Mouse (Mus musculus) MEL (cell line): Measurements from ENCODE around the gene Btla. TPM values are rescaled to one million over a fixed set of nuclear protein-coding genes. Genes with fewer than 3 reads are reported as not detected.

Experiments
- DNase-seq: peaks from one replicate; pipeline ENCODE4 v3.0.0; 2011; ENCODE audit warnings: low read depth, low spot score
- H3K27ac ChIP-seq: 2 replicates; pipeline ENCODE4 v1.5.1; 2012; ENCODE audit warnings: low read depth, mild to moderate bottlenecking, control low read depth, low read length, moderate library complexity; ENCODE audit not compliant: control insufficient read depth
- H3K27me3 ChIP-seq, 2 experiments: fragments of 150-350 bp in 1 of 2; sonication (generic) in 1 of 2; 2 replicates each; pipeline ENCODE4 v1.6.1; 2012; ENCODE audit warnings: low read length in 2 of 2, mild to moderate bottlenecking in 2 of 2, improper control_type of control experiment in 1 of 2, moderate library complexity in 1 of 2; ENCODE audit not compliant: insufficient read depth in 2 of 2, control insufficient read depth in 1 of 2
- H3K36me3 ChIP-seq, 2 experiments: 2 replicates each; pipeline ENCODE4 v1.6.1; 2012 to 2014; ENCODE audit warnings: low read length in 2 of 2, improper control_type of control experiment in 1 of 2, inconsistent platforms in 1 of 2, mild to moderate bottlenecking in 1 of 2; ENCODE audit not compliant: insufficient read depth in 2 of 2, control insufficient read depth in 1 of 2
- H3K4me1 ChIP-seq, 2 experiments: fragments of 150-350 bp in 1 of 2; sonication (generic) in 1 of 2; 2 replicates each; pipeline ENCODE4 v1.6.1; 2012; ENCODE audit warnings: low read length in 2 of 2, improper control_type of control experiment in 1 of 2, mild to moderate bottlenecking in 1 of 2; ENCODE audit not compliant: insufficient read depth in 2 of 2, control insufficient read depth in 1 of 2
- H3K4me3 ChIP-seq, 2 experiments: fragments of 150-350 bp in 1 of 2; sonication (generic) in 1 of 2; 2 replicates each; pipeline ENCODE4 v1.5.1; 2012; ENCODE audit warnings: low read depth in 2 of 2, low read length in 2 of 2, mild to moderate bottlenecking in 2 of 2, moderate library complexity in 2 of 2, control low read depth in 1 of 2, improper control_type of control experiment in 1 of 2; ENCODE audit not compliant: control insufficient read depth in 1 of 2, insufficient read depth in 1 of 2
- H3K79me2 ChIP-seq: 2 replicates; pipeline ENCODE4 v1.6.1; 2012; ENCODE audit warnings: mild to moderate bottlenecking, low read length, moderate library complexity; ENCODE audit not compliant: control insufficient read depth, poor library complexity, insufficient read depth
- H3K9ac ChIP-seq: 2 replicates; pipeline ENCODE4 v1.6.1; 2012; ENCODE audit warnings: low read depth, mild to moderate bottlenecking, control low read depth, low read length, moderate library complexity; ENCODE audit not compliant: control insufficient read depth, poor library complexity, severe bottlenecking
- H3K9me3 ChIP-seq: fragments of 150-350 bp; sonication (generic); replicated peaks from 2 replicates; pipeline ENCODE4 v1.6.1; 2012; ENCODE audit warnings: mild to moderate bottlenecking, low read length, improper control_type of control experiment, moderate library complexity; ENCODE audit not compliant: insufficient read depth
- ETS1 ChIP-seq: IDR thresholded peaks from 2 replicates; pipeline ENCODE4 v1.6.1; 2012; ENCODE audit warnings: low read depth, mild to moderate bottlenecking, inconsistent platforms, low read length, improper control_type of control experiment, moderate library complexity
- KAT2A ChIP-seq: conservative IDR thresholded peaks from 2 replicates; pipeline ENCODE4 v1.6.1; 2012; ENCODE audit warnings: low read depth, low read length, improper control_type of control experiment, inconsistent platforms
- MAFK ChIP-seq: IDR thresholded peaks from 2 replicates; pipeline ENCODE4 v1.6.1; 2011; ENCODE audit warnings: low read depth, mild to moderate bottlenecking, low read length, improper control_type of control experiment, borderline replicate concordance
- MAZ ChIP-seq: IDR thresholded peaks from 2 replicates; pipeline ENCODE4 v1.6.1; 2012; ENCODE audit warnings: low read depth, mild to moderate bottlenecking, inconsistent platforms, low read length, improper control_type of control experiment
- MEF2A ChIP-seq: IDR thresholded peaks from 2 replicates; pipeline ENCODE4 v1.6.1; 2014; ENCODE audit warnings: low read depth, mild to moderate bottlenecking, inconsistent platforms, low read length, improper control_type of control experiment; ENCODE audit not compliant: poor library complexity, insufficient replicate concordance, severe bottlenecking; ENCODE audit errors: extremely low read depth
- MYB ChIP-seq: IDR thresholded peaks from 2 replicates; pipeline ENCODE4 v1.6.1; 2011; ENCODE audit warnings: mild to moderate bottlenecking, low read depth, low read length, improper control_type of control experiment
- MYC ChIP-seq: IDR thresholded peaks from 2 replicates; pipeline ENCODE4 v1.6.1; 2011; ENCODE audit warnings: low read depth, mild to moderate bottlenecking, low read length, improper control_type of control experiment, moderate library complexity
- NELFE ChIP-seq: IDR thresholded peaks from 2 replicates; pipeline ENCODE4 v1.6.1; 2011; ENCODE audit warnings: low read depth, low read length, improper control_type of control experiment
- NRF1 ChIP-seq: IDR thresholded peaks from 2 replicates; pipeline ENCODE4 v1.6.1; 2014; ENCODE audit warnings: low read depth, mild to moderate bottlenecking, inconsistent platforms, low read length, improper control_type of control experiment, moderate library complexity; ENCODE audit not compliant: poor library complexity, insufficient read depth, severe bottlenecking
- POLR2AphosphoS2 ChIP-seq: IDR thresholded peaks from 2 replicates; pipeline ENCODE4 v1.6.1; 2011; ENCODE audit warnings: low read length, improper control_type of control experiment
- RAD21 ChIP-seq: IDR thresholded peaks from 2 replicates; pipeline ENCODE4 v1.6.1; 2011; ENCODE audit warnings: mild to moderate bottlenecking, low read depth, low read length, improper control_type of control experiment
- RCOR1 ChIP-seq: IDR thresholded peaks from 2 replicates; pipeline ENCODE4 v1.6.1; 2012; ENCODE audit warnings: low read depth, mild to moderate bottlenecking, inconsistent platforms, low read length, improper control_type of control experiment
- SIN3A ChIP-seq: IDR thresholded peaks from 2 replicates; pipeline ENCODE4 v1.6.1; 2012; ENCODE audit warnings: low read length, improper control_type of control experiment, inconsistent platforms
- TBP ChIP-seq: IDR thresholded peaks from 2 replicates; pipeline ENCODE4 v1.8.0; 2011; ENCODE audit warnings: low read depth, low read length, improper control_type of control experiment
- TCF12 ChIP-seq: IDR thresholded peaks from 2 replicates; pipeline ENCODE4 v1.6.1; 2014; ENCODE audit warnings: low read depth, mild to moderate bottlenecking, inconsistent platforms, low read length, improper control_type of control experiment, moderate library complexity
- UBTF ChIP-seq: IDR thresholded peaks from 2 replicates; pipeline ENCODE4 v1.6.1; 2012; ENCODE audit warnings: low read depth, mild to moderate bottlenecking, inconsistent platforms, low read length, improper control_type of control experiment, moderate library complexity, borderline replicate concordance; ENCODE audit not compliant: insufficient read depth
- ZC3H11A ChIP-seq: IDR thresholded peaks from 2 replicates; pipeline ENCODE4 v1.6.1; 2012; ENCODE audit warnings: low read depth, mild to moderate bottlenecking, inconsistent platforms, low read length, improper control_type of control experiment
- ZMIZ1 ChIP-seq: IDR thresholded peaks from 2 replicates; pipeline ENCODE4 v1.6.1; 2012; ENCODE audit warnings: low read depth, mild to moderate bottlenecking, inconsistent platforms, low read length, improper control_type of control experiment, moderate library complexity
- ZNF384 ChIP-seq: IDR thresholded peaks from 2 replicates; pipeline ENCODE4 v1.6.1; 2012; ENCODE audit warnings: low read depth, mild to moderate bottlenecking, inconsistent platforms, low read length, improper control_type of control experiment
- polyA plus RNA-seq, 2 experiments: library from polyadenylated mRNA; stranded (reverse) in 1 of 2; unstranded in 1 of 2; fragments of >175 nt in 1 of 2; fragments of >200 nt in 1 of 2; gene quantifications; 2 replicates each; pipeline versions ENCODE4 v1.2.1 to v1.2.4; 2012; ENCODE audit warnings: low replicate concordance in 2 of 2, low read depth in 1 of 2; ENCODE audit not compliant: insufficient read length in 2 of 2, insufficient read depth in 1 of 2, missing spikeins in 1 of 2
- total RNA-seq: library from RNA; depleted of rRNA; stranded (reverse); fragments of 300-350 nt; gene quantifications from 2 replicates; pipeline ENCODE4 v1.2.3, GENCODE M21; 2012

Gene Btla
- total and polyA plus RNA-seq, 3 experiments: not detected

GRCm38 (mm10) chr16:45261321-45261720, 37.2 kb downstream of the Btla start:
- Histone ChIP-seq H3K79me2 (no peaks in the 10 kb centered on the region), H3K27me3 (0 out of 4 replicates have a peak, but pooled peaks cover 0 to 3% of the 10 kb centered on the region in 2 experiments), H3K9me3 (no peaks in the 10 kb centered on the region), H3K4me3 (no peak overlapping the region), H3K36me3 (no peaks in the 10 kb centered on the region), H3K9ac (no peak overlapping the region)
- TF ChIP-seq NELFE (no peak), POLR2AphosphoS2 (no peak), MAFK (no peak), TBP (no peak), MAZ (no peak), RCOR1 (no peak), RAD21 (no peak), ZC3H11A (no peak), UBTF (no peak), TCF12 (no peak), ZNF384 (no peak), ETS1 (no peak)
- TF ChIP-seq, all 39 proteins: peak for 0
- Histone ChIP-seq H3K27ac (no peak overlapping the region), H3K4me1 (no peaks in the 10 kb centered on the region)
- no peak for DNase-seq

DNA sequence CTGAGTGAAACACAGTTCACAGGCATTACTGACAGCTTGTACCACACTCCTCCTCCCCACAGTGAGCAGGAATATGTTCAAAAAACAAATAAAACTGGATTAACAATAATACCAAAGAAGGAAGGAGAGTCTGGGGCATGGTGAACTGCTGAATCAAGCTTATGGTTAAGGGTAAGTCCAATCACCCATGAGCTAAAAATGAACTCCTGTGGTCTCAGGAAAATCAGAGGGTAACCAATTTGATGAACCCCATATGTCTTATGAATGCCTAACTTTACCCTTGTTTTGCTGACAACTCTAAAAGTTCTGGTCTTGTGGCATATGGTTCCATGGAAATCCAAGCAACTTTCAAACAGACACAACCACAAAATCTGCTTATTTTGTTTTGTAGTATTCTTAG, 37.9 kb downstream of the Btla start:
- Histone ChIP-seq H3K36me3 (no peaks in the 10 kb centered on the region), H3K27ac (no peak overlapping the region), H3K4me3 (no peak overlapping the region), H3K79me2 (no peaks in the 10 kb centered on the region), H3K4me1 (no peaks in the 10 kb centered on the region), H3K9ac (no peak overlapping the region), H3K27me3 (0 out of 4 replicates have a peak, but pooled peaks cover 0 to 3% of the 10 kb centered on the region in 2 experiments), H3K9me3 (no peaks in the 10 kb centered on the region)
- TF ChIP-seq MYC (no peak), RCOR1 (no peak), MYB (no peak), ZMIZ1 (no peak), SIN3A (no peak), MEF2A (no peak), POLR2AphosphoS2 (no peak), ETS1 (no peak), RAD21 (no peak), NRF1 (no peak), KAT2A (no peak)
- DNase-seq: no peak
